Mouse (Mus musculus) midbrain, embryonic 11.5 days (tissue): ENCODE measurements around the gene Arl15. TPM values are rescaled to one million over a fixed set of nuclear protein-coding genes. Genes with fewer than 3 reads are reported as not detected.

Source experiments
- ATAC-seq: fragments of 200-750 bp; cut with Nextera tagmentation; 2 replicates; pipeline ENCODE4 v1.8.0; 2017; ENCODE audit warnings: moderate TSS enrichment, moderate library complexity; ENCODE audit not compliant: low FRiP score
- DNase-seq: peaks from one replicate; pipeline ENCODE4 v3.0.0; 2015; ENCODE audit warnings: low spot score; ENCODE audit errors: missing footprints
- H3K27ac ChIP-seq: fragments of 300-500 bp; sonication (generic); 2 replicates; pipeline ENCODE4 v1.5.1; 2014; ENCODE audit warnings: low read depth, low read length
- H3K27me3 ChIP-seq: fragments of 300-500 bp; sonication (generic); 2 replicates; pipeline ENCODE4 v1.6.1; 2014; ENCODE audit warnings: mild to moderate bottlenecking, low read length, moderate library complexity, mixed read lengths; ENCODE audit not compliant: control insufficient read depth, insufficient read depth
- H3K36me3 ChIP-seq: fragments of 300-500 bp; sonication (generic); 2 replicates; pipeline ENCODE4 v1.6.1; 2014; ENCODE audit warnings: mild to moderate bottlenecking, low read length, moderate library complexity, mixed read lengths; ENCODE audit not compliant: control insufficient read depth, insufficient read depth
- H3K4me1 ChIP-seq: fragments of 300-500 bp; sonication (generic); 2 replicates; pipeline ENCODE4 v1.6.1; 2014; ENCODE audit warnings: low read length; ENCODE audit not compliant: control insufficient read depth, insufficient read depth
- H3K4me2 ChIP-seq: fragments of 300-500 bp; sonication (generic); 2 replicates; pipeline ENCODE4 v1.6.1; 2014; ENCODE audit warnings: mild to moderate bottlenecking, moderate library complexity
- H3K4me3 ChIP-seq: fragments of 300-500 bp; sonication (generic); 2 replicates; pipeline ENCODE4 v1.5.1; 2014; ENCODE audit warnings: low read depth, low read length
- H3K9ac ChIP-seq: fragments of 300-500 bp; sonication (generic); 2 replicates; pipeline ENCODE4 v1.6.1; 2014; ENCODE audit warnings: low read length
- H3K9me3 ChIP-seq: fragments of 300-500 bp; sonication (generic); 2 replicates; pipeline ENCODE4 v1.6.1; 2016; ENCODE audit warnings: low read length; ENCODE audit not compliant: control insufficient read depth
- WGBS: fragments of 180-500 bp; shearing (Covaris S2); extraction: QIAGEN DNeasy Blood & Tissue Kit; methylation state at CpG from one replicate; pipeline ENCODE4 v1.1.7; 2014; 5-methylcytosine and 5-hydroxymethylcytosine counted together
- polyA plus RNA-seq: library from polyadenylated mRNA; unstranded; fragments of >200 nt; fragmentation: Nextera tagmentation; extraction: Ambion mirVana; gene quantifications from 2 replicates; pipeline ENCODE4 v1.2.1, GENCODE M21; 2014

Arl15 gene
- polyA plus RNA-seq, 1 experiment from 2014 or later = 13.6 TPM

- Histone ChIP-seq H3K9me3 (no peaks in the 10 kb centered on the region), H3K9ac (no peak overlapping the region; the same call in 1 of the 2 replicates), H3K36me3 (no peaks in the 10 kb centered on the region), H3K4me3 (no peak overlapping the region), H3K27ac (no peak overlapping the region), H3K4me2 (no peak overlapping the region), H3K27me3 (no peaks in the 10 kb centered on the region), H3K4me1 (peaks cover 47% of the 10 kb centered on the region)
- no peak for DNase-seq
- no peak for ATAC-seq
- 14% methylated on average over 1 of the region's 1 CpGs for WGBS
Observed at GRCm38 (mm10) chr13:113882959-113883358, 88.7 kb downstream of the Arl15 start.

- no peak for ATAC-seq
- no peaks in the 10 kb centered on the region for H3K36me3 ChIP-seq
- H3K9me3 ChIP-seq = no peaks in the 10 kb centered on the region
- H3K4me1 ChIP-seq = peaks cover 36% of the 10 kb centered on the region
- H3K9ac ChIP-seq = no peak overlapping the region
- no peak overlapping the region for H3K27ac ChIP-seq
- 31% methylated on average over 6 of the region's 6 CpGs for WGBS
- no peak for DNase-seq
- no peaks in the 10 kb centered on the region for H3K27me3 ChIP-seq
- no peak overlapping the region for H3K4me3 ChIP-seq
- no peak overlapping the region for H3K4me2 ChIP-seq
Observed at GRCm38 (mm10) chr13:113887090-113887489, 92.8 kb downstream of the Arl15 start.

DNA sequence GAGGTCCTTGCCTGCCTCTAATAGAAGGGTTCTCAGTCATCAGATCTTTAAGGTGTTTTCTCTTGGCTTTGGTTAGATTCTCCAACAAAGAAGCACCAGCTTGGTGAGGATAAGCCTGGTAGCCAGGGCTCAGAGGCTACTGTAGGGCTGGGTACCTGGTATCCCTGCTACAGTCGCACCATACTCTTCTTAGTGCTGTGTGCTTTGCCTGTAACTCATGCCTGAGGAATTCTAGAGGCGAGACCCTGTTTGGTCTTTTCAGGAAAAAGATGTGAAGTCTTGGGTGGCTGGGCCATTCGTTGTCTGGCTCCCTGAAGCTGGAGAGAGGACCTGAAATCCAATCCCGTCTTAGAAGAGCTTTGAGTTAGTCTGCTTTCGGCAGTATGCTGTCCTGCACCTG, 93.8 kb downstream of the Arl15 start:
- Histone ChIP-seq H3K4me3 (no peak overlapping the region), H3K27ac (no peak overlapping the region), H3K4me1 (peaks cover 33% of the 10 kb centered on the region), H3K4me2 (no peak overlapping the region), H3K27me3 (no peaks in the 10 kb centered on the region), H3K36me3 (no peaks in the 10 kb centered on the region), H3K9me3 (no peaks in the 10 kb centered on the region), H3K9ac (no peak overlapping the region)
- peak; percentile 85 for DNase-seq
- 46% methylated on average over 5 of the region's 5 CpGs for WGBS
- no peak for ATAC-seq

GRCm38 (mm10) chr13:113888704-113889103, 94.4 kb downstream of the Arl15 start:
- Histone ChIP-seq H3K4me2 (peak overlapping the region; percentile 19; the same call in 1 of the 2 replicates), H3K27me3 (no peaks in the 10 kb centered on the region), H3K36me3 (no peaks in the 10 kb centered on the region), H3K4me3 (no peak overlapping the region), H3K9me3 (no peaks in the 10 kb centered on the region), H3K27ac (no peak overlapping the region), H3K4me1 (peaks cover 33% of the 10 kb centered on the region), H3K9ac (0 out of 2 replicates have a peak overlapping the region, but pooled peaks have one; percentile 17)
- 22% methylated on average over 16 of the region's 16 CpGs for WGBS
- DNase-seq (peak; percentile 92), ATAC-seq (peak; percentile 47; the same call in 1 of the 2 replicates)

DNA sequence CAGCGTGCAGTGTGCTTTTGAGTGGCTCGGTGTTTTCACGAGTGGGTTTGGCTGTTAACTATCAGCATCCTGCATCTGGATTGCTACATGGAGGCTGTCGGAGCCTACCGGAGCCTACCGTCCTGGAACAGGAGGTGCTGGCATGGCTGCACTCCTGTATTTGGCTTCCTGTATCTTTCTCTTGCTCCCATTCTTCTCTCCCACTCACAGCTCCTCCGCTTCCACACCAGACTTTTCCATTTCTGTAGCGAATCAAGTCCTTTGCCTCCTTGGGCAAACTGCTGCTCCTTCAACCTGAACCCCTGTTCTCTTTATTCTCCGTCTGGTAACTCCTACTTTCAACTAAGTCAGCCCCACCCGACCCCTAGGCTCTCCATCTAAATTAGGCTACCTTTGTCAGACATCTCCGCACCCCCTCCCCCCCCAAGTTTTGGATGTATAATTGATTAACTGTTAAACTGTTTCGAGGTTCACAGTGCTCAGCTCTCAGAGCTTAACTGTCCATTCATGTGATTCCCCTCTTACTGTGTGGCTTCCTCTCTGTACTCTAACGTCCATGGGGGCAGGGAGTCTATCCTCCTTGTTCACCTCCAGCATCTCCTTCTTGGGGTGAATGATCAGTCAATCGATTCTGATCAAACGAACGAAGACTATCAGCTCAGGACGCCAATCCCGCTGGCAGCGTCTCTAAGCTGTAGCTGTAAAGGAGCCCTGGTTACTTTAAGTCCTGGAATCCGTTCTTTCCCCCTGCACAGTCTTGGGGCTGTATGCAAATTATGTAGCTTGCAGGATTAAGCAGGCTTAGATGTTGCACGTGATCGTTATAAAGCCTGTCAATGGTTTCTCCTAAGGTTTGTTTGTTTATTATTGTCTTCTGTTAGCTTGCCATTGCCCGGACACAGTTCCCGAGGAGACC, 95.1 kb downstream of the Arl15 start:
- ATAC-seq (peak; percentile 73), DNase-seq (peak; percentile 88)
- Histone ChIP-seq H3K9ac (0 out of 2 replicates have a peak overlapping the region, but pooled peaks have one; percentile 17), H3K9me3 (no peaks in the 10 kb centered on the region), H3K4me3 (no peak overlapping the region), H3K27ac (no peak overlapping the region), H3K27me3 (no peaks in the 10 kb centered on the region), H3K36me3 (no peaks in the 10 kb centered on the region), H3K4me2 (peak overlapping the region; percentile 19; the same call in 1 of the 2 replicates), H3K4me1 (peaks cover 33% of the 10 kb centered on the region)
- WGBS = 45% methylated on average over 24 of the region's 24 CpGs

DNA sequence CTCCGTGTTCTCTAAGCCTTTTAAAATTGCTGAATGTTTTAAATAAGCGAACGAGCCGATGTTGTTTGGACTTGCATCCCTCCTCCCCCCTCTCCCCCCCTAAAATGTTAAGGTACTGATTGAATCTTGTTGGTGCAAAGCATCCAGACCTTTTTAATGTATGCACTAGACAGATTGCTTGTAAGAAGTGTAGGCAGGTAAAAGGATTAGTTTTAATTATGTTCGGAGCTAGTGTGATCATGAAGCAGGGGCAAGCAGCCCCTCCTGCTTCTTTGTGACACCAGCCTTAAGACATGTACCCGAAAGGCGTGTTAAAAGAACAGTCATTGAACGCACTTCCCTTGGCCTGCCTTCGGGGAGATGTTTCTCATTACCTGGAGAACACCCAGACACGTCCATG, 102.4 kb downstream of the Arl15 start:
- H3K9me3 ChIP-seq = no peaks in the 10 kb centered on the region
- H3K27ac ChIP-seq = no peak overlapping the region
- 89% methylated on average over 10 of the region's 10 CpGs for WGBS
- ATAC-seq (no peak), DNase-seq (no peak)
- no peak overlapping the region for H3K9ac ChIP-seq
- no peaks in the 10 kb centered on the region for H3K27me3 ChIP-seq
- H3K4me2 ChIP-seq = no peak overlapping the region
- H3K4me3 ChIP-seq = no peak overlapping the region
- no peaks in the 10 kb centered on the region for H3K36me3 ChIP-seq
- no peaks in the 10 kb centered on the region for H3K4me1 ChIP-seq

DNA sequence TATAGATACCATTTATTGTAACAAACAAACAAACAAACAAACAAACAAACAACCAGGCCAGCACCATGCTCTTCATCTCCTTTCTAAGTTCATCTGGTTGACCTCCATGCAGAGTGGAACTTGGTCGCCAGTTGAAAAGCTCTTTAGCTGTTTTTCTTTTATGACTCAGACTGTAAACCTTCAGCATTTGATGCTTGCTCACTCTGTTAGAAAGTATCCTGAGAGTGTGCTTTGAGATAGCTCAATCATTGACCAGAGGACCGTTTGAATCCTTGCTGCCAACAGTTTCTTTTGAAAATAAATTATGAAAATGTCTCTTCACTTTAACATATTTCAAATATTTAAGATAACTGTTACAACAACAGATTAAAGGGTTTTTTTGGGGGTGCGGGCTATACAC, 103.2 kb downstream of the Arl15 start:
- H3K27ac ChIP-seq = no peak overlapping the region
- no peaks in the 10 kb centered on the region for H3K36me3 ChIP-seq
- no peak overlapping the region for H3K4me2 ChIP-seq
- H3K27me3 ChIP-seq = no peaks in the 10 kb centered on the region
- no peaks in the 10 kb centered on the region for H3K9me3 ChIP-seq
- DNase-seq = no peak
- no peaks in the 10 kb centered on the region for H3K4me1 ChIP-seq
- no peak overlapping the region for H3K9ac ChIP-seq
- 92% methylated on average over 3 of the region's 3 CpGs for WGBS
- no peak for ATAC-seq
- H3K4me3 ChIP-seq = no peak overlapping the region

DNA sequence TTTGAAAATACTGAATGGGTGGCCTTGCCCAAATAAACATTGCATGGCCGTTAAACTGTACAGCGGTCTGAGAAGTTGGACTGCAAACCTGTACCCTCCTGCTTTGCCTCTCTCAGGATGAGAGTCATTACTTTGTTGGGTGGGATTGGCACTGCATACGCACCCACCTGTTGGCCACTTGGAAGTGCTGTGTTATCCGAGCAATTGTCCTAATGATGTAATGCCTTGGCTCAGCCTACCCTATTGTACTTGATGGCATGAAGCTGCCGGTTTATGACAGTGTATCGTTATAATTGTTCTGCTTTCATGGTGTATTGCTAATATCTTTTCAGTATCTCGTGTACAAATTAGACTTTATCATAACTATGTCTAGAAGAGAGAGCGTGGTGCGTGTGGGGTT, 103.6 kb downstream of the Arl15 start:
- no peak overlapping the region for H3K4me3 ChIP-seq
- no peak overlapping the region for H3K4me2 ChIP-seq
- H3K27me3 ChIP-seq = no peaks in the 10 kb centered on the region
- H3K9ac ChIP-seq = no peak overlapping the region
- ATAC-seq (no peak), DNase-seq (no peak)
- H3K4me1 ChIP-seq = no peaks in the 10 kb centered on the region
- 92% methylated on average over 9 of the region's 9 CpGs for WGBS
- no peak overlapping the region for H3K27ac ChIP-seq
- H3K9me3 ChIP-seq = no peaks in the 10 kb centered on the region
- no peaks in the 10 kb centered on the region for H3K36me3 ChIP-seq

DNA sequence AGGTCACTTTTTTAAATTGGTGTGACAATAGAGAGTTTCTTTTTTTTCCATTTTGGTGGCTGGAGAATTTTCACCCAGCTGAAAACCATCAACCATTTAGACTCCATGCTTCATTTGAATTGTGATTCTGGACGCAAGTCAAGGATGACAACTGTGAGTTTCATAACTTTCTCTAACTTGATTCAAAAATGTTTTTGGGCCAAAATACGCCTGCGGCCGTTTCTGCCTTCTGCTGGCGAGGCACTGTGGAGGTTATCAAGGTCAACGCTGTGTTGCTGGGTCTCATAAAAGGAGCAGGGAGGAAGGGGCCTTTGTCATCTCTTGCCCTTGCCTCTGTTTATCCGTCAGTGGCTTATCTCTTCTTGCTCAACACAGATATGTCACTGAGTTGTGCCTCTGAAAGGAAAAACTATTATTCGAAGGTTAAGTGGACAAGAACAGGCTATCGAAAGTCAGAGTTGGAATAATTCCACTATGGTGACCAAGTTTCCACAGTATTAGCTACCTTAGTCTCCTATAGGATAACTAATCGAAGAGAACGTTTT, 106.8 kb downstream of the Arl15 start:
- no peak for ATAC-seq
- no peak for DNase-seq
- H3K36me3 ChIP-seq = no peaks in the 10 kb centered on the region

More for the DNA sequence above, 106.8 kb downstream of the Arl15 start:
- no peaks in the 10 kb centered on the region for H3K9me3 ChIP-seq
- no peak overlapping the region for H3K4me2 ChIP-seq
- H3K4me3 ChIP-seq = no peak overlapping the region
- H3K27ac ChIP-seq = no peak overlapping the region
- whole genome bisulfite sequencing = 91% methylated on average over 11 of the region's 11 CpGs
- H3K4me1 ChIP-seq = no peaks in the 10 kb centered on the region
- H3K27me3 ChIP-seq = no peaks in the 10 kb centered on the region
- no peak overlapping the region for H3K9ac ChIP-seq
